Mouse (Mus musculus): ENCODE results near the gene Syp. TPM values are rescaled to one million over a fixed set of nuclear protein-coding genes. Genes with fewer than 3 reads are reported as not detected.

Gene Syp
- total RNA-seq, 2 experiments from 2014 or later: 1,418 to 1,453 TPM

Other genes with a start within 250 kb of the Syp start
- gene Foxp3, start 64.8 kb upstream of the Syp start, total RNA-seq (2021): under 1 TPM; 0.21 to 0.22 TPM
- 10 to 100 TPM; 13.1 to 14.1 TPM for gene Ppp1r3f, start 64.2 kb upstream of the Syp start, total RNA-seq (2021)
- 10 to 100 TPM; 21.3 to 23.4 TPM for gene Ccdc22, start 33.0 kb upstream of the Syp start, total RNA-seq (2021)
- not detected for gene Cacna1f, start 31.4 kb upstream of the Syp start, total RNA-seq (2021)
- 1 to 10 TPM; 2.0 TPM for gene Prickle3, start 18.8 kb downstream of the Syp start, total RNA-seq (2021)
- gene Plp2, start 32.9 kb downstream of the Syp start, total RNA-seq (2021): 10 to 100 TPM; 14.9 to 19.3 TPM
- gene Magix, start 42.8 kb downstream of the Syp start, total RNA-seq (2021): under 1 TPM in 1 of 2 experiments, not detected in 1; 0.42 TPM
- 10 to 100 TPM; 35.5 to 38.4 TPM for gene Gpkow, start 58.7 kb downstream of the Syp start, total RNA-seq (2021)
- gene Wdr45, start 75.9 kb downstream of the Syp start, total RNA-seq (2021): 10 to 100 TPM; 34.3 to 41.8 TPM
- not detected for gene Gm45208, start 83.8 kb downstream of the Syp start, total RNA-seq (2021)
- 10 to 100 TPM; 85.0 to 98.9 TPM for gene Praf2, start 90.0 kb downstream of the Syp start, total RNA-seq (2021)
- gene Ccdc120, start 112.4 kb downstream of the Syp start, total RNA-seq (2021): 10 to 100 TPM; 23.0 to 24.5 TPM
- 10 to 100 TPM; 28.8 to 38.6 TPM for gene Tfe3, start 124.1 kb downstream of the Syp start, total RNA-seq (2021)
- 10 to 100 TPM; 86.1 to 93.0 TPM for gene Gripap1, start 151.3 kb downstream of the Syp start, total RNA-seq (2021)
- gene Kcnd1, start 183.8 kb downstream of the Syp start, total RNA-seq (2021): 10 to 100 TPM; 11.8 to 12.0 TPM
- gene Otud5, start 202.9 kb downstream of the Syp start, total RNA-seq (2021): 10 to 100 TPM; 67.3 to 67.8 TPM
- 10 to 100 TPM; 39.1 to 39.9 TPM for gene Pim2, start 239.8 kb downstream of the Syp start, total RNA-seq (2021)
- 10 to 100 TPM; 46.7 to 47.4 TPM for gene Slc35a2, start 245.6 kb downstream of the Syp start, total RNA-seq (2021)

Data from layer of hippocampus, postnatal 10 days (tissue).